Mouse (Mus musculus): Measurements from ENCODE around the gene Mysm1. TPM values are rescaled to one million over a fixed set of nuclear protein-coding genes. Genes with fewer than 3 reads are reported as not detected.
A peak's percentile ranks its signal among the peaks of the same experiment; 100 is the strongest.

Mysm1 gene
- total RNA-seq, 1 experiment from 2014 or later, result 68.6 TPM

GRCm38 (mm10) chr4:94990204-94990603, 11.3 kb upstream of the Mysm1 start:
- no peak for ATAC-seq (replicated peaks in 1 of 2; ENCODE audit: insufficient read depth in 1 of 2, low FRiP score in 2 of 2, low TSS enrichment in 1 of 2, low read depth in 1 of 2, poor library complexity in 2 of 2, severe bottlenecking in 2 of 2)

- no peak for ATAC-seq (replicated peaks in 1 of 2; ENCODE audit: insufficient read depth in 1 of 2, low FRiP score in 2 of 2, low TSS enrichment in 1 of 2, low read depth in 1 of 2, poor library complexity in 2 of 2, severe bottlenecking in 2 of 2)
These were observed 8.8 kb upstream of the Mysm1 start for GRCm38 (mm10) chr4:94987725-94988124.

- no peak for ATAC-seq (replicated peaks in 1 of 2; ENCODE audit: insufficient read depth in 1 of 2, low FRiP score in 2 of 2, low TSS enrichment in 1 of 2, low read depth in 1 of 2, poor library complexity in 2 of 2, severe bottlenecking in 2 of 2)
These were observed 608 bp upstream of the Mysm1 start for GRCm38 (mm10) chr4:94979500-94979915.

GRCm38 (mm10) chr4:94973321-94973720, 5.6 kb downstream of the Mysm1 start:
- ATAC-seq (replicated peaks in 1 of 2; ENCODE audit: insufficient read depth in 1 of 2, low FRiP score in 2 of 2, low TSS enrichment in 1 of 2, low read depth in 1 of 2, poor library complexity in 2 of 2, severe bottlenecking in 2 of 2), result no peak

- ATAC-seq (replicated peaks in 1 of 2; ENCODE audit: insufficient read depth in 1 of 2, low FRiP score in 2 of 2, low TSS enrichment in 1 of 2, low read depth in 1 of 2, poor library complexity in 2 of 2, severe bottlenecking in 2 of 2), result no peak
These were observed 26.1 kb downstream of the Mysm1 start for GRCm38 (mm10) chr4:94952773-94953172.

GRCm38 (mm10) chr4:94941221-94941855, 37.6 kb downstream of the Mysm1 start:
- ATAC-seq (replicated peaks in 1 of 2; ENCODE audit: insufficient read depth in 1 of 2, low FRiP score in 2 of 2, low TSS enrichment in 1 of 2, low read depth in 1 of 2, poor library complexity in 2 of 2, severe bottlenecking in 2 of 2), result no peak

- ATAC-seq (replicated peaks in 1 of 2; ENCODE audit: insufficient read depth in 1 of 2, low FRiP score in 2 of 2, low TSS enrichment in 1 of 2, low read depth in 1 of 2, poor library complexity in 2 of 2, severe bottlenecking in 2 of 2), result no peak
These were observed 50.2 kb downstream of the Mysm1 start, which contains the start of gene Eqtn for GRCm38 (mm10) chr4:94928743-94929142. Gene Eqtn (minus strand): TSS chr4:94928843.

- ATAC-seq (replicated peaks in 1 of 2; ENCODE audit: insufficient read depth in 1 of 2, low FRiP score in 2 of 2, low TSS enrichment in 1 of 2, low read depth in 1 of 2, poor library complexity in 2 of 2, severe bottlenecking in 2 of 2), result no peak; a peak in 1 of 4 replicates
These were observed 77.1 kb downstream of the Mysm1 start for GRCm38 (mm10) chr4:94901780-94902179.

- peak; percentile 53 to 71; a peak in 3 of 4 replicates for ATAC-seq (replicated peaks in 1 of 2; ENCODE audit: insufficient read depth in 1 of 2, low FRiP score in 2 of 2, low TSS enrichment in 1 of 2, low read depth in 1 of 2, poor library complexity in 2 of 2, severe bottlenecking in 2 of 2)
These were observed 78.2 kb downstream of the Mysm1 start for GRCm38 (mm10) chr4:94900744-94901143.

Other genes starting within 250 kb of the Mysm1 start
- gene Tek, start 239.8 kb downstream of the Mysm1 start, total RNA-seq (2017), result 7.9 and 13.0 TPM in 2 replicates
- gene Eqtn, start 50.3 kb downstream of the Mysm1 start, total RNA-seq (2017), result 0.38 TPM in 1 of 2 replicates, not detected in the other
- gene Jun, start 73.1 kb upstream of the Mysm1 start, total RNA-seq (2017), result 405 and 467 TPM in 2 replicates

All from hematopoietic stem cell, adult 5-6 weeks (primary cell).